Mouse (Mus musculus) heart, postnatal 0 days (tissue): ENCODE data around the gene Kansl1. TPM values are rescaled to one million over a fixed set of nuclear protein-coding genes. Genes with fewer than 3 reads are reported as not detected.
"Not testable (repeated sequence)": the region's sequence is repeated elsewhere in the genome, so short reads cannot be mapped to it uniquely, and the experiment has no call there.

Experiments
- ATAC-seq: fragments of 200-750 bp; cut with Nextera tagmentation; 2 replicates; pipeline ENCODE4 v1.8.0; 2017; ENCODE audit warnings: low read depth, moderate number of reproducible peaks, moderate library complexity; ENCODE audit not compliant: insufficient read depth
- DNase-seq: peaks from one replicate; pipeline ENCODE4 v3.0.0-alpha.2; 2016; ENCODE audit warnings: low spot score
- H3K27ac ChIP-seq: fragments of 300-500 bp; sonication (generic); 2 replicates; pipeline ENCODE4 v1.5.1; 2014; ENCODE audit warnings: low read depth, mild to moderate bottlenecking
- H3K27me3 ChIP-seq: fragments of 300-500 bp; sonication (generic); 2 replicates; pipeline ENCODE4 v1.6.1; 2014; ENCODE audit warnings: low read length, mixed read lengths; ENCODE audit not compliant: control insufficient read depth, insufficient read depth
- H3K36me3 ChIP-seq: fragments of 300-500 bp; sonication (generic); replicated peaks from 2 replicates; pipeline ENCODE4 v1.6.1; 2014; ENCODE audit warnings: low read length, mixed read lengths; ENCODE audit not compliant: control insufficient read depth, insufficient read depth
- H3K4me1 ChIP-seq: fragments of 300-500 bp; sonication (generic); 2 replicates; pipeline ENCODE4 v1.6.1; 2014; ENCODE audit warnings: antibody characterized with exemption; ENCODE audit not compliant: control insufficient read depth, insufficient read depth
- H3K4me2 ChIP-seq: fragments of 300-500 bp; sonication (generic); 2 replicates; pipeline ENCODE4 v1.6.1; 2014; ENCODE audit warnings: low read depth, mild to moderate bottlenecking, low read length, moderate library complexity
- H3K4me3 ChIP-seq: fragments of 300-500 bp; sonication (generic); 2 replicates; pipeline ENCODE4 v1.5.1; 2014; ENCODE audit warnings: low read depth, low read length
- H3K9ac ChIP-seq: fragments of 300-500 bp; sonication (generic); replicated peaks from 2 replicates; pipeline ENCODE4 v1.6.1; 2014; ENCODE audit warnings: low read depth, low read length, mixed read lengths
- H3K9me3 ChIP-seq: fragments of 300-500 bp; sonication (generic); replicated peaks from 2 replicates; pipeline ENCODE4 v1.6.1; 2016; ENCODE audit warnings: low read length; ENCODE audit not compliant: control insufficient read depth
- CTCF ChIP-seq: IDR thresholded peaks from 2 replicates; pipeline ENCODE4 v1.5.1; 2016; ENCODE audit warnings: antibody characterized with exemption, control low read depth, low read depth
- EP300 ChIP-seq: IDR thresholded peaks from 2 replicates; pipeline ENCODE4 v1.6.1; 2016; ENCODE audit warnings: antibody characterized with exemption, low read depth
- WGBS: fragments of 180-500 bp; shearing (Covaris S2); extraction: QIAGEN DNeasy Blood & Tissue Kit; methylation state at CpG from one replicate; pipeline ENCODE4 v1.1.7; 2014; 5-methylcytosine and 5-hydroxymethylcytosine counted together
- polyA plus RNA-seq: library from polyadenylated mRNA; unstranded; fragments of >200 nt; fragmentation: Nextera tagmentation; extraction: Ambion mirVana; gene quantifications from 2 replicates; pipeline ENCODE4 v1.2.1, GENCODE M21; 2015
- total RNA-seq: library from RNA; depleted of rRNA; stranded (reverse); fragments of >200 nt; gene quantifications from 2 replicates; pipeline ENCODE4 v1.2.3, GENCODE M21; 2014; ENCODE audit warnings: low replicate concordance

Gene Kansl1
- total and polyA plus RNA-seq, 2 experiments from 2014 or later: 7.5 to 34.7 TPM

- no peak overlapping the region for H3K4me3 ChIP-seq
- H3K9me3 ChIP-seq: no peaks in the 10 kb centered on the region
- no peak overlapping the region for H3K9ac ChIP-seq
- TF ChIP-seq CTCF (no peak), EP300 (no peak)
- WGBS: 94% methylated on average over 1 of the region's 1 CpGs
- no peaks in the 10 kb centered on the region for H3K27me3 ChIP-seq
- no peak overlapping the region for H3K4me2 ChIP-seq
- peaks cover 6% of the 10 kb centered on the region; the same call in 1 of the 2 replicates for H3K4me1 ChIP-seq
- H3K27ac ChIP-seq: no peak overlapping the region
- ATAC-seq (no peak), DNase-seq (no peak)
- no peaks in the 10 kb centered on the region for H3K36me3 ChIP-seq
These were observed 16.0 kb downstream of the Kansl1 start for GRCm38 (mm10) chr11:104452709-104453108.

DNA sequence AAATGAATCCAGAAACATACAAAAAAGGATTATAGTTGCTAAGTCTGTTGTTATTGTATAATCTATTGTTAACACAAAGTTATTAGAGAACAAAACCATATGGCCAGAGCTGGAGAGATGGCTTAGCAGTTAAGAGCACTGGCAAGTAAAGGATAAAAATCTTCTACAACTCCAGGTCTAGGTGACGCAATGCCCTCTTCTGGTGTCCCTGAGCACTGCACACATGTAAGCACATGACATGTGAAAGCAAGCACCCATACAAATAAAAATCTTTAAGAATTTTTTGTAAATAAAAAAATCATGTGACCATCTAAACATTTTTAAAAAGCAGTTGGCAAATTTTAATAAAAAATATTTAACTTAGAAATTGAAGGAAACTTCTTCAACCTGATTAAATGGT is 17.4 kb downstream of the Kansl1 start:
- ATAC-seq (no peak), DNase-seq (no peak)
- H3K27me3 ChIP-seq: no peaks in the 10 kb centered on the region
- TF ChIP-seq CTCF (0 out of 2 replicates have a peak, but pooled peaks have one; percentile 7), EP300 (no peak)
- H3K4me3 ChIP-seq: no peak overlapping the region
- H3K9ac ChIP-seq: no peak overlapping the region
- H3K9me3 ChIP-seq: no peaks in the 10 kb centered on the region
- H3K27ac ChIP-seq: no peak overlapping the region
- H3K4me2 ChIP-seq: no peak overlapping the region
- WGBS: 97% methylated on average over 1 of the region's 1 CpGs
- H3K4me1 ChIP-seq: peaks cover 6% of the 10 kb centered on the region; the same call in 1 of the 2 replicates
- H3K36me3 ChIP-seq: no peaks in the 10 kb centered on the region

DNA sequence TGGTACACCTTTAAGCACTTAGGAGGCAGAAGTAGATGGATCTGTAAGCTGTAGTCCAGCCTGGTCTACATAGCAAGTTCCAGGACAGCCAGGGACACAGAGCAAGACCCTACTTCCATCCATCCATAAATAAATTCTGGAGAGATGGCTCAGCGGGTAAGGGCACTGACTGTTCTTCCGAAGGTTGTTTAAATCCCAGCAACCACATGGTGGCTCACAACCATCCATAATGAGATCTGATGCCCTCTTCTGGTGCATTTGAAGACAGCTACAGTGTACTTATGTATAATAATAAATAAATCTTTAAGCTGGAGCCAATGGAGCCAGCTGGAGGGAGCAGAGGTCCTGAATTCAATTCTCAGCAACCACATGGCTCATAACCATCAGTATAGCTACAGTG is 20.2 kb downstream of the Kansl1 start:
- not testable (repeated sequence) for ATAC-seq, H3K27me3 ChIP-seq, H3K36me3 ChIP-seq, H3K9ac ChIP-seq, H3K4me3 ChIP-seq, H3K4me2 ChIP-seq, H3K4me1 ChIP-seq, H3K9me3 ChIP-seq, DNase-seq, H3K27ac ChIP-seq
- WGBS: 44% methylated on average over 2 of the region's 2 CpGs
- TF ChIP-seq CTCF: peak; percentile 32

- WGBS: 52% methylated on average over 2 of the region's 2 CpGs
- ATAC-seq (no peak), DNase-seq (no peak)
- H3K27me3 ChIP-seq: no peaks in the 10 kb centered on the region
- H3K9me3 ChIP-seq: no peaks in the 10 kb centered on the region
- H3K36me3 ChIP-seq: no peaks in the 10 kb centered on the region
- no peak overlapping the region for H3K9ac ChIP-seq
- TF ChIP-seq EP300 (no peak), CTCF (no peak)
- H3K27ac ChIP-seq: no peak overlapping the region
- H3K4me3 ChIP-seq: no peak overlapping the region
- 0 out of 2 replicates have a peak, but pooled peaks cover 3% of the 10 kb centered on the region for H3K4me1 ChIP-seq
- no peak overlapping the region for H3K4me2 ChIP-seq
These were observed 23.1 kb downstream of the Kansl1 start for GRCm38 (mm10) chr11:104445538-104445937.

- no peaks in the 10 kb centered on the region for H3K27me3 ChIP-seq
- H3K4me2 ChIP-seq: no peak overlapping the region
- H3K27ac ChIP-seq: no peak overlapping the region
- 0 out of 2 replicates have a peak, but pooled peaks cover 3% of the 10 kb centered on the region for H3K4me1 ChIP-seq
- ATAC-seq: no peak
- no peak for DNase-seq
- H3K9ac ChIP-seq: no peak overlapping the region
- no peaks in the 10 kb centered on the region for H3K9me3 ChIP-seq
- H3K36me3 ChIP-seq: no peaks in the 10 kb centered on the region
- no peak overlapping the region for H3K4me3 ChIP-seq
- 88% methylated on average over 1 of the region's 1 CpGs for WGBS
- TF ChIP-seq EP300: no peak
- TF ChIP-seq CTCF: no peak
These were observed 23.6 kb downstream of the Kansl1 start for GRCm38 (mm10) chr11:104445044-104445443.

GRCm38 (mm10) chr11:104443359-104443758 is 25.3 kb downstream of the Kansl1 start:
- no peaks in the 10 kb centered on the region for H3K36me3 ChIP-seq
- TF ChIP-seq CTCF (no peak), EP300 (no peak)
- DNase-seq: no peak
- peak overlapping the region; percentile 99 for H3K9ac ChIP-seq
- H3K27me3 ChIP-seq: no peaks in the 10 kb centered on the region
- H3K9me3 ChIP-seq: no peaks in the 10 kb centered on the region
- H3K27ac ChIP-seq: peak overlapping the region; percentile 49; the same call in 1 of the 2 replicates
- peak overlapping the region; percentile 85 for H3K4me3 ChIP-seq
- peaks cover 13% of the 10 kb centered on the region; the same call in 1 of the 2 replicates for H3K4me1 ChIP-seq
- ATAC-seq: no peak
- WGBS: 35% methylated on average over 2 of the region's 2 CpGs
- H3K4me2 ChIP-seq: peak overlapping the region; percentile 80
